Mouse (Mus musculus): Measurements from ENCODE around the gene Nol12.

Gene Nol12

DNA sequence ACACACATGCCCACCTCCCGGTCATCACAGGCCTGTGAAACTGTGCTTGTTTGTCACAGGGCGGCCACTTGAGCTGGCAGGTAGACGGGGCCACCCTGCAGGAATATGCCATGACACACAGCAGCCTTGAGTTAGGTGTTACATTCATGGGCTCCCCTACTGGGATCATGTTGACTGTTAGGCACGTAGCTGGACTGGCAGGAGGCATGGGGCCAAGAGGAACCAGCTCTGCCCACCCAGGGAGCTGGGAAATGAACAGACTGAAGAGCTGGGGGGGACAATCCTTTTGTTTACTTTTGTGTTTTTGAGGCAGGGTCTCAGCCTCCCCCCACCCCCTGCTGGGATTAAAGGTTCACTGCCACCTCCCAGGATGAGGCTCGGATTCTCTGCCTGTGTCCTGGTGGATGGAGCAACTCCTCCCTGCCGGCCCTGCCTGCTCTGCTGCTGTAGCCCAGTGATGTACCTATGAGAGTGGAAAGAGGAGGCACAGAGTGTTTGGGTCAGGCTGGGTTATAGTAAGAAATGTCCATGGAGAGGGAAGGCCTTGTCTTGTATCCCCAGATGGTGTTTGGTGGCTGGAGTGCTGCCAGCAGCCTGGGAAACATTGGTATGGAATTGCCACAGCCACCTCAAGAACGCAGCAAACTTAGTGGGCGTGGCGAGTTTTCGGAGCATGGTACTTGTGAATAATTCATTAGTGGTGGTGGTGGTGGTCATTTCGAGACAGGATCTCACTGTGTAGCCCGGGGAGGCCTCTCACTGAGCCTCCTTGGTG lies 18.5 kb upstream of the Nol12 start:
- in situ Hi-C loops (cut with MboI; ENCODE audit: low sequenced_read_pairs) = no loop called here

DNA sequence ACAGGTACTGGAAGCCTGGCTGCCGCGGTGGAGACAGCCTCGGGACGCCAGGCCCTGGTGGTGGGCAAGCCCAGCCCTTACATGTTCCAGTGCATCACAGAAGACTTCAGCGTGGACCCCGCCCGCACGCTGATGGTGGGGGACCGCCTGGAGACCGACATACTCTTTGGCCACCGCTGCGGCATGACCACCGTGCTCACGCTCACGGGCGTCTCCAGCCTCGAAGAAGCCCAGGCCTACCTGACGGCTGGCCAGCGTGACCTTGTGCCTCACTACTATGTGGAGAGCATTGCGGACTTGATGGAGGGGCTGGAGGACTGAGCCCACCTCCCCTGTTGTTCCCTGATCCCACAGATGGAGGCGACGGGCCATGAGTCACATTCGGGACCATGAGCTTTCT lies 16.6 kb upstream of the Nol12 start:
- in situ Hi-C loops (cut with MboI; ENCODE audit: low sequenced_read_pairs) = no loop called here

DNA sequence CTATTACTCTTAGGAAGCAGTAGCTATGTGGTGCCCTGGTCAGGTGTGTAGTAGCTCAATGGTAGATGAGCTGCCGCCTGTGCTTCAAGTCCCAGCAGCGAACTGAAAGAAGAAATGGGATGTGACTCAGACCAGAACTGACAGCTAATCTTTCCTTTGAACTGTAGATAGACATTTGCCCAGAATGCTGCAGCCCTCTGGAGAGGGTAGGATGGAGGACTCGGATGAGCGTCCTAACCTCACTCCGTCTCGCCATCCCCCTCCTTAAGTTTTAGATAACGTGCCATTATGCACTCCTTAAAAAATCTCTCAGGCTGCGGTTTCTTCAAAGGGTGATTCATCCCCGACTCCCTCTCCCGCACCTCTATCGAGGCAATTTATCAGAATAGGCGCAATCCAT lies 14.8 kb upstream of the Nol12 start:
- in situ Hi-C loops (cut with MboI; ENCODE audit: low sequenced_read_pairs) = no loop called here

GRCm38 (mm10) chr15:78922700-78923099 lies 12.0 kb upstream of the Nol12 start:
- in situ Hi-C loops (cut with MboI; ENCODE audit: low sequenced_read_pairs) = no loop called here

DNA sequence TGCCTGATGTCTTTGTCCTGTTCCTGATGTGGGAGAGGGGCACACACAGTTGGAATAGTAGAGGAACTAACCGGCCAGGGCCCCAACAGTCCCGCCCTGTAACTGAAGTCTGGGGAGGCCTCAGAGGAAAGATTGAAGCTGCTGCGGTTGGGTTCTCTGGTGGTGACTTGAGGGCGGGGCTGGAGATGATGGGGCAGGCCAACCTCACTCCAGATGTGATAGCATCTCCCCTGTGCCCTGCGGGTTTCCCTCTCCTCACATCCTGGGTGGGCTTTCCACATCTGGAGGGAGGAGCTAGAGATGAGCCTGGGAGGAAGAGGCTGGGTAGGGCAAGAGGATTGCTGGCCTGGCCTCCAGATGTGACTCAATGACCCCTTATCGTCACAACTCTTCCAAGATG lies 11.1 kb upstream of the Nol12 start:
- in situ Hi-C loops (cut with MboI; ENCODE audit: low sequenced_read_pairs) = no loop called here

- in situ Hi-C loops (cut with MboI; ENCODE audit: low sequenced_read_pairs) = no loop called here
Observed at GRCm38 (mm10) chr15:78925129-78925528, 9.6 kb upstream of the Nol12 start.

GRCm38 (mm10) chr15:78926021-78926919 lies 8.5 kb upstream of the Nol12 start, which contains the start of gene Lgals1:
Gene Lgals1 (plus strand): TSS chr15:78926725.
- in situ Hi-C loops (cut with MboI; ENCODE audit: low sequenced_read_pairs) = no loop called here

DNA sequence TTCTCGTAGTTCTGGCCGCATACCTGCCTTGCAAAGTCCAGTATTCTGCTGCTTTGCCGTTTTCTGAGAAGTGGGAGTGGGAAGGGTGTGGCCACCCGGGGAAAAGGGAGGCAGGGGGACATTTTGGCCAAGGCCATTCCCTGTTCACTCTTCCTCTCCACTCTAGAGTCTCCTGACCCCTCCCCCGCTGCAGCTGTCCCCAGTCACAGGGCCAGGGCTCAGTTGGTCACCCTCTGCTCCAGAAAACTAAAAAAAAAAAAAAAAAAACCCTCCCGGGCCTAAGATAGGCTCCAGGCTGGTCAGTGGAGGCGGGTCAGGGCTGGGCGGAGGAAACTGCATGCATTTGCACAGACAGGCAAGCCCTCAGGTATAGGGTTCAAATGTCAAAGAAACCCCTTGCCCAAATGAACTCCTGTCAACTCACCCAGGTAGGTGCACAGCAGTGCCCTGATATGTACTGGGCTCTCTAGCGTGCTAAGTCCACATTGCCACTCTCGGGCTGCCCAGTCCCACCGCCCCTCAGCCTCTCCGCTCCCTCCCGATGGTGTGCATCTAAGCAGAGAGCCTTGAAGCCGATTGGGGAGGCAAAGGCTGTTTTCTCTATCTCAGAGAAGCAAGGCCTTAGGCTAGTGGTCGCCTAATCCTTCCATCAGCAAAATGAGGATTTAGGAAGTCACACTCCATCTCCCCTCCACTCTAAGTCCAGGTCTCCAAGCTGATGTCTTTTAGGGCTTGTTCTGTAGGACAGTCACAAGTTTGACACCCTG lies 7.5 kb upstream of the Nol12 start:
- in situ Hi-C loops (cut with MboI; ENCODE audit: low sequenced_read_pairs) = no loop called here

DNA sequence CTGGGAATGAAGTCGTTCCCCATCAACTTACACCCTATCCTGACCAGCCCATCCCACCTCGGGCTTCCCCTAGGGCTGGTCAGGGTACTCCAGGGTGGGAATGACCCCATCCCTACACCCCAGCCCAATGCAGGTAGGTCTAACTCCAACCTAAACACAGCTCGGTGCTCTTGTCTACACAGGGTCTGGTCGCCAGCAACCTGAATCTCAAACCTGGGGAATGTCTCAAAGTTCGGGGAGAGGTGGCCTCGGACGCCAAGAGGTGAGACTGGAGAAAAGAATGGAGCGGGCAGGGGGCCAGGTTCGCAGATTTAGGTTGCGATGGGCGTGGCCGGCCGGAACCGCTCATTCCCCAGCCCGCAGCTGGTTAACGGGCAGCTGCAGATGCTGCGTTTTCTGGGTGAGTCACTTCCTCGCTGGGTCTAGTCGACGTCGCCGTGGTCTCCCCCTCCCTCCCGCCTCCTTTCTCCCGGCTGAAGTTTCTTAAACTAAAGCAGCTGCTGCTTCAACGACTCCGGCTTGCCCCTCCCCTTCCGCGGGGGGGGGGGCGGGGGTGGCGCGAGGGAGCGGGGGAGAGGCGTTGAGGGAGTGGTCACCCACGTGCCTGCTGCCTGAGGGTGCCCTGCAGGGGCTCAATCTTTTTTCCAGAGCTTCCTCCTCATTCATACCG lies 6.8 kb upstream of the Nol12 start:
- in situ Hi-C loops (cut with MboI; ENCODE audit: low sequenced_read_pairs) = no loop called here

DNA sequence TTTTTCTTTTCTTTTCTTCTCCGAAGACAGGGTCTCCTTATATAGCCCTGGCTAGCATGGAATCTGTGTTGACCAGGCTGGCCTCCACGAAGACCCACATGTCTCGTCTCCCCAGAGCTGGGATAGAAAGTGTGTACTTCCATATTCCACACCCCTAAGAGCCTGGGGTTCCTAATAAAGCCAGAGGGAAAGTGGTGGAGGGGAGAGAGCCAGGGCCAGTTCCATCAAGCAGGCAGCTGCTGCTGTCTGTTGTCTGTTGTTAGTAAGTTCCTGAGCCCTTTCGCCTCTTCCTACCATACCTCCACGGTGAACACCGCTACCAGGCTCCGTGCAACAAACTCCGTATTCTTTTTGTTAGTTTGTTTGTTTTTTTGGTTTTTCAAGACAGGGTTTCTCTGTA lies 6.2 kb upstream of the Nol12 start:
- in situ Hi-C loops (cut with MboI; ENCODE audit: low sequenced_read_pairs) = no loop called here

GRCm38 (mm10) chr15:78930192-78930706 lies 4.5 kb upstream of the Nol12 start:
- in situ Hi-C loops (cut with MboI; ENCODE audit: low sequenced_read_pairs) = no loop called here

- in situ Hi-C loops (cut with MboI; ENCODE audit: low sequenced_read_pairs) = no loop called here
Observed at GRCm38 (mm10) chr15:78930801-78931426, 3.8 kb upstream of the Nol12 start.

- in situ Hi-C loops (cut with MboI; ENCODE audit: low sequenced_read_pairs) = no loop called here
Observed at GRCm38 (mm10) chr15:78931577-78931976, 3.2 kb upstream of the Nol12 start.

- in situ Hi-C loops (cut with MboI; ENCODE audit: low sequenced_read_pairs) = no loop called here
Observed at GRCm38 (mm10) chr15:78936403-78936802, 1.7 kb downstream of the Nol12 start.

DNA sequence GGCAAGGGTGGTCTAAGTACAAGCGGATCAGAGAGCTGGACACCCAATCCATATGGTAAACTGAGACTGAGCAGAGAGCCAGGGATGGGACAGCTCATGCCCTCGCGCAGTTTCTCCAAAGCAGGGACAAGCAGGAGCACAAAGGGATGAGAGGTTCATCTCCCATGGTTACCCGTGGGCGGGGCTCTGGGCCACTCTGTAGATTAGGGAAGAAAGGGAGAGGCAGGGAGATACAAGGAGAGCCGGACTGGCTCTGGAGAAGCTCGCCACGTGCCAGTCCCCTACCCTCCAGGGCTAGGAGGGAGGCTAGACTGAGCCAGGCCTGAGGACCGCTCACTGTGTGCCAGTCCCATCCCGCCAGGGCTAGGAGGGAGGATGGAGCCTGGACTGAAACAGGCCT lies 2.6 kb downstream of the Nol12 start:
- in situ Hi-C loops (cut with MboI; ENCODE audit: low sequenced_read_pairs) = no loop called here

DNA sequence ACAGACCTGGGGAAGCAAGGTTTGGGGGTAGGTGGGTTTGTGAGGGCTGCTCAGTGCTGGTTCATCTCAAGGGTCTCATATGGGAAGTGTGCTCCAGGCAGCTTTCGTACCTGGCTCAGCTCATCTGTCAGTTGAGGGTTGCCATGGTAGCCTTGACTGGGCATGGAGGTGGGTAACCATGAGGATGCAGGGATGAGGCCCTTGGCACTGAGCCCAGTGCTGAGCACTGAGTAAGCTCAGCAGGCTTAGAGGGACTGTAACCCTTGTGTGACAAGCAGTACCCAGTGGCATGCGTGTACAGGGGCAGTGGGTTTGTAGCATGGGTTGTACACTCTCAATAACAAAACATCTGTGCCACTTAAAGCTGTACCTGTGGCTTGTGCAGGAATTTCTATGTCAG lies 3.2 kb downstream of the Nol12 start:
- in situ Hi-C loops (cut with MboI; ENCODE audit: low sequenced_read_pairs) = no loop called here

DNA sequence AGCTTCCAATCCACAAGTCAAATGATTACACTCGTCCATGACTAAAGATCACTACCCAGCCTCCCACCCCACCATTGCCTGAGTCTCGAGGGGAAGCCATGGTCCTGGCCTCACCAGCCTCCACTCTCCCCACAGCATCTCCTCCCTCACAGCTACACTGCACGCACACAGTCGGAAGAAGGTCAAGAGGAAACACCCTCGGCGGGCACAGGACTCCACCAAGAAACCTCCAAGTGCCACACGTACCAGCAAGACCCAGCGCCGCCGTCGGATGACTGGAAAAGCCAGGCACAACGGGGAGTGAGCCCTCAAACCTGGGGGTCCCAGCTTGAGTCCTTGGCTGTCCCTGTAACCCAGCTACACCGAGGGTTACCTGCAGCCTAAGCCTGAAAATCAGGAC lies 5.6 kb downstream of the Nol12 start:
- in situ Hi-C loops (cut with MboI; ENCODE audit: low sequenced_read_pairs) = no loop called here

DNA sequence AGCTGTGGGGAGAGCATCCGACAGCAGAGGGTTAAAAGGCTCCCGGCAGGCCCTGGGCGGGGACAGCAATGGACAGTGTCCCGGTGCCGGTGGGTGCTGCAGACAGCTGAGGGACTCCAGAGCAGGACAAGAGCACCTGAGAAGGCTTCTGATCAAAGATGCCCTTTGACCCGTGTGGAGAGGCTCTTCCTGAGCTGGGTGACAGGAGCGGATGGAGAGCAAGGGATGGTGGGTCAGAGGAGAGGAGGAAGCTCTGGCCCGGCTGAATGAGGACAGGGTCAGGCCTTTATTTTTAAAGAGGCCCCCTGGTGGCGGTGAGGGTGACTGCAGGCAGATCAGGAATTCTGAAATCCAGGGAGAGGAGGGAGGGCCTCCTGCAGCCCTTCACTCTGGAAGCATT lies 7.9 kb downstream of the Nol12 start:
- in situ Hi-C loops (cut with MboI; ENCODE audit: low sequenced_read_pairs) = no loop called here

DNA sequence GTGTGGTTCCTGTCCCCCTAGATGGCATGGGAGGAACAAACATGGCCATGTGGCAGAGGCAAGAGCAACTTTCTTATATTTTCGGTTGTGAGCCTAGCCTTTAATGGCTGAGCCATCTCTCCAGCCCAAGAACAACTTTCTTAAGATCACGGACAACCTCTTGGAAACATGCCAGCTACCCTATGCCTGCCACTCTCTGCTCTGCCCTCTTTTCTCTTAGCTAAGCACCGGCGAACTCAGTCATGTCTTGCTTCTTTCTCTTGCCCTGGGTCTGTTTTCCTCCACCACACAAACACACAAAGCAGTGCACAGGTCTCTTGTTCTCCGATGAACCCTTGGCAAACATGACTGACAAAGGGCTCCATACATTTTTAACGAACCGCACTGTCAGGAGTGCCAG lies 11.5 kb downstream of the Nol12 start:
- in situ Hi-C loops (cut with MboI; ENCODE audit: low sequenced_read_pairs) = no loop called here

DNA sequence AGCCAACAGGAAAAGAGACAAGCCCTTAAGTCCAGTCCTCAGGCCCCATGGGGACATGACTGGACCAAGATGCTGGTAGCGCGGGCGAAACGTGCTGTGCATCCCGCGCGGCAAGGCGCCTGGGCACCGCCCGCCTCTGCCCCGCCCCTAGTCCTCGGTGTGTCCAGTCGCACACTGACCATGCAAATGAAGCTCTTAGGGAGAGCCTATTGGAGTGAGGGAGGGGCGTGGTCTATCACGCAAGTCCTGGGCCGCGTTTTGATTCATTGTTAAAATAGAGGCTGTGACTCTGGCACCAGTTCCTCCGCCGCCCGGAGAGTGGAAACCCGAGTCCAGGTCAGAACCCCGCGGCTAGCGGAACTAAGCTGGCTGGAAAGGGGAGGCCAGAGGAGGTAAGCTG lies 12.9 kb downstream of the Nol12 start, which contains the start of gene Triobp:
Triobp (plus strand) TSS at position 68 of the 400 bp plus-strand sequence.
- in situ Hi-C loops (cut with MboI; ENCODE audit: low sequenced_read_pairs) = no loop called here
